Mouse (Mus musculus): ENCODE data around the gene Gm5662. TPM values are rescaled to one million over a fixed set of nuclear protein-coding genes. Genes with fewer than 3 reads are reported as not detected.
A peak's percentile ranks its signal among the peaks of the same experiment; 100 is the strongest.
"Not testable (repeated sequence)": the region's sequence is repeated elsewhere in the genome, so short reads cannot be mapped to it uniquely, and the experiment has no call there.

The Gm5662 gene
- total and polyA plus RNA-seq, 3 experiments: not detected

DNA sequence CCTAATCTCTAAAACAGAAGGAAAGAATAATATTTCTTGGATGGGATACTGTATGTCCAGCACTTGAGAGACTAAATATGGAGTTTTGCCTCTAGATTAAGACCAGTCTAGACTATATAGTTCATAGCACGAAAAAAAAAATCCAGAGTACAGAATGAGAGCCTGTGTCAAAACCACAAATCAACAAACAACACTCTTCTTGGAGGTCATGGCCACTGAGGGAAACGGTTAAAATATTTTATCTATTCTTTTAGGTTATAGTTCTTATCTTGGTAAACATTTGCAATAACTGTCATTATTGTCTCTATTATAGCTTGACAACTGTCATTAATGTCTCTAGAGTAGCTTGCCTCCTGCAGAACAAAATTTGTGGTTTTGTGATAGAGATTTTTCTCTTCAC, 22.9 kb upstream of the Gm5662 start:
- TF ChIP-seq ETS1 (IDR thresholded peaks at IDR 0.05; ENCODE audit: low read depth, low read length) (0 out of 2 replicates have a peak, but pooled peaks have one; percentile 32), TCF12 (IDR thresholded peaks at IDR 0.05; ENCODE audit: low read depth, low read length) (peak; percentile 55; the same call in 1 of the 2 replicates), EP300 (IDR thresholded peaks at IDR 0.05; ENCODE audit: low read depth in 1 of 2, low read length in 2 of 2) (0 out of 4 replicates have a peak, but pooled peaks of 1 of the 2 experiments have one; percentile 57), MYB (IDR thresholded peaks at IDR 0.05; ENCODE audit: low read depth, low read length) (peak; percentile 56; the same call in 1 of the 2 replicates), ZNF384 (IDR thresholded peaks at IDR 0.05; ENCODE audit: low read depth, low read length) (peak; percentile 51; the same call in 1 of the 2 replicates)
- H3K36me3 ChIP-seq (ENCODE audit: control insufficient read depth in 1 of 2, insufficient read depth in 2 of 2, low read length in 2 of 2); H3K9me3 ChIP-seq (replicated peaks; ENCODE audit: insufficient read depth, low read length); H3K4me3 ChIP-seq (ENCODE audit: control insufficient read depth in 1 of 2, insufficient read depth in 1 of 2, low read depth in 2 of 2, low read length in 2 of 2); H3K4me1 ChIP-seq (ENCODE audit: control insufficient read depth in 1 of 2, insufficient read depth in 2 of 2, low read length in 2 of 2); H3K9ac ChIP-seq (ENCODE audit: control insufficient read depth, low read depth, low read length, poor library complexity, severe bottlenecking); H3K27ac ChIP-seq (ENCODE audit: control insufficient read depth, low read depth, low read length); DNase-seq (ENCODE audit: low read depth, low spot score); H3K79me2 ChIP-seq (ENCODE audit: control insufficient read depth, insufficient read depth, low read length, poor library complexity); H3K27me3 ChIP-seq (ENCODE audit: control insufficient read depth in 1 of 2, insufficient read depth in 2 of 2, low read length in 2 of 2): not testable (repeated sequence)

DNA sequence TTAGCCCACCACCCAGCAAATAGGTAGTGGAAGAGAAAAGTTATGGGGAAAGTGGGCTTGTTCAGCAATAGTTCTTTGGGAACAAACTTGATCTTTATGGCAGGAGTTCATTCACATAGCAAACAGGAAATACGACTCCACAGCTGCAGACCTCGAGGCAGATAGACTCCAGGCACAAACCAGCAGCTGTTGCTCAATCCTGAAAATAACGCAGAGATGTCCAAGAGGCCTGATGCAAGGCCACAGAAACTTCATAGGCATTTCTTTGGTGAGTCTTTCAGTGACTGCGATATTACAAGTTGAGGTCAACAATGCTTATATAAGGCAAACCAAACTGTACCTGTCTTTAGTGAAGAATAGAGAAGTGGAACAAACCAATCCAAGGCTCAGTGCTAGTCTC, 18.8 kb upstream of the Gm5662 start:
- not testable (repeated sequence) for H3K4me3 ChIP-seq (ENCODE audit: control insufficient read depth in 1 of 2, insufficient read depth in 1 of 2, low read depth in 2 of 2, low read length in 2 of 2); H3K36me3 ChIP-seq (ENCODE audit: control insufficient read depth in 1 of 2, insufficient read depth in 2 of 2, low read length in 2 of 2); H3K27me3 ChIP-seq (ENCODE audit: control insufficient read depth in 1 of 2, insufficient read depth in 2 of 2, low read length in 2 of 2); H3K9ac ChIP-seq (ENCODE audit: control insufficient read depth, low read depth, low read length, poor library complexity, severe bottlenecking); H3K27ac ChIP-seq (ENCODE audit: control insufficient read depth, low read depth, low read length); H3K79me2 ChIP-seq (ENCODE audit: control insufficient read depth, insufficient read depth, low read length, poor library complexity); H3K4me1 ChIP-seq (ENCODE audit: control insufficient read depth in 1 of 2, insufficient read depth in 2 of 2, low read length in 2 of 2); H3K9me3 ChIP-seq (replicated peaks; ENCODE audit: insufficient read depth, low read length)
- peak; percentile 17 for DNase-seq (ENCODE audit: low read depth, low spot score)

DNA sequence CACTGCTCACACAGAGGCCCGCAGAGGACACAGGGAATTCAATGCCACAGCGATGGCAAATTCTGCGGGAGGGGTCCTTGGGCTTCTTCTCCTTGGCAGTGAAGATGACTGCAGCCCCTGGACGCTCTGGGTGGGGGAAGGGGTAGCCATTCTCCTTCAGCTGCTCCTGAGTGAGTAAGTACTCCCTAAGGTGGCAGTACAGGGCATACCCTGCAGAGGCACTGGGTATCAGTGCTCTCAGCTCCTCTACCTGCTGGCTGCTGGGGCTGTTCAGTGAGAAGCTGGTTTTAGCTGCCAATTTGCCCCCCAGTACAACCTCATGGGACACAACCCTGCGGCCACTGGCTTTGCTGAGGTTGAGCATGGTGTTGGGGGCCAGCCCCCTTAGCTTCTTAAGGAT, 10.9 kb upstream of the Gm5662 start:
- not testable (repeated sequence) for H3K27me3 ChIP-seq (ENCODE audit: control insufficient read depth in 1 of 2, insufficient read depth in 2 of 2, low read length in 2 of 2); H3K4me1 ChIP-seq (ENCODE audit: control insufficient read depth in 1 of 2, insufficient read depth in 2 of 2, low read length in 2 of 2); H3K4me3 ChIP-seq (ENCODE audit: control insufficient read depth in 1 of 2, insufficient read depth in 1 of 2, low read depth in 2 of 2, low read length in 2 of 2); H3K27ac ChIP-seq (ENCODE audit: control insufficient read depth, low read depth, low read length); H3K9ac ChIP-seq (ENCODE audit: control insufficient read depth, low read depth, low read length, poor library complexity, severe bottlenecking); DNase-seq (ENCODE audit: low read depth, low spot score); H3K36me3 ChIP-seq (ENCODE audit: control insufficient read depth in 1 of 2, insufficient read depth in 2 of 2, low read length in 2 of 2); H3K79me2 ChIP-seq (ENCODE audit: control insufficient read depth, insufficient read depth, low read length, poor library complexity); H3K9me3 ChIP-seq (replicated peaks; ENCODE audit: insufficient read depth, low read length)

DNA sequence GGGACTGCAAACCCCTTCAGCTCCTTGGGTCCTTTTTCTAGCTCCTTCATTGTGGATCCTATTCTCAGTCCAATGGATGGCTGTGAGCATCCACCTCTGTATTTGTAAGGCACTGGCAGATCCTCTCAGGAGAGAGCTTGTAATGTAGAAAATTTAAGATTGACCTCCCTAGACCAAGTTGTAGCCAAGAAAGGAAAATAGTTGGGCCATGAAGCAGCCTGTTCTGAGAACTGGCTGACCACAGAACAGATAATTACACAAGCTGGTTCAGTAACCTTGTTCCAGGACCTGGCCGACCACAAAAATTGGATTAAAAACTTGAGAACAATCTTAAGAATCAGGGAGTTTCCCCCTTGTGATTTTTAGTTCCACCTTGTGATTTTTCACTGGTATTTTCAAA, 17.1 kb downstream of the Gm5662 start:
- peaks cover 0 to 4% of the 10 kb centered on the region in 2 experiments; a peak in 1 of 4 replicates for H3K36me3 ChIP-seq (ENCODE audit: control insufficient read depth in 1 of 2, insufficient read depth in 2 of 2, low read length in 2 of 2)
- H3K4me3 ChIP-seq (ENCODE audit: control insufficient read depth in 1 of 2, insufficient read depth in 1 of 2, low read depth in 2 of 2, low read length in 2 of 2): no peak overlapping the region
- H3K79me2 ChIP-seq (ENCODE audit: control insufficient read depth, insufficient read depth, low read length, poor library complexity): no peaks in the 10 kb centered on the region
- TF ChIP-seq POLR2A (IDR thresholded peaks at IDR 0.05; ENCODE audit: control insufficient read depth in 1 of 2, insufficient read depth in 1 of 2, low read depth in 1 of 2, low read length in 2 of 2, poor library complexity in 1 of 2): no peak
- TF ChIP-seq RCOR1 (IDR thresholded peaks at IDR 0.05; ENCODE audit: low read depth, low read length): 0 out of 2 replicates have a peak, but pooled peaks have one; percentile 10
- H3K9ac ChIP-seq (ENCODE audit: control insufficient read depth, low read depth, low read length, poor library complexity, severe bottlenecking): no peak overlapping the region
- DNase-seq (ENCODE audit: low read depth, low spot score): no peak
- no peak overlapping the region for H3K27ac ChIP-seq (ENCODE audit: control insufficient read depth, low read depth, low read length)
- 0 out of 4 replicates have a peak, but pooled peaks cover 0 to 2% of the 10 kb centered on the region in 2 experiments for H3K4me1 ChIP-seq (ENCODE audit: control insufficient read depth in 1 of 2, insufficient read depth in 2 of 2, low read length in 2 of 2)
- no peaks in the 10 kb centered on the region for H3K9me3 ChIP-seq (replicated peaks; ENCODE audit: insufficient read depth, low read length)
- no peaks in the 10 kb centered on the region for H3K27me3 ChIP-seq (ENCODE audit: control insufficient read depth in 1 of 2, insufficient read depth in 2 of 2, low read length in 2 of 2)
